Mouse (Mus musculus) embryonic facial prominence, embryonic 11.5 days (tissue): ENCODE measurements at regions not wholly inside any gene's neighbourhood (a gene's known extent, or its start where the extent isn't known, plus 50 kb on each side); places are given as distances from the start of the nearest gene placed in this dataset.
A peak's percentile ranks its signal among the peaks of the same experiment; 100 is the strongest.
"Not testable (repeated sequence)": the region's sequence is repeated elsewhere in the genome, so short reads cannot be mapped to it uniquely, and the experiment has no call there.

Source experiments
- ATAC-seq: fragments of 200-750 bp; cut with Nextera tagmentation; replicated peaks from 2 replicates; pipeline ENCODE4 v1.8.0; 2017; ENCODE audit warnings: low read depth; ENCODE audit not compliant: insufficient number of reproducible peaks, low FRiP score, low TSS enrichment
- DNase-seq: peaks from one replicate; pipeline ENCODE4 v3.0.0-alpha.2; 2015; ENCODE audit warnings: low spot score
- H3K27ac ChIP-seq: fragments of 300-500 bp; sonication (generic); replicated peaks from 2 replicates; pipeline ENCODE4 v1.5.1; 2014; ENCODE audit warnings: mild to moderate bottlenecking, low read depth, low read length, control low read depth
- H3K27me3 ChIP-seq: fragments of 300-500 bp; sonication (generic); 2 replicates; pipeline ENCODE4 v1.6.1; 2014; ENCODE audit warnings: mild to moderate bottlenecking, low read length, moderate library complexity, mixed read lengths; ENCODE audit not compliant: control insufficient read depth, insufficient read depth
- H3K36me3 ChIP-seq: fragments of 300-500 bp; sonication (generic); replicated peaks from 2 replicates; pipeline ENCODE4 v1.6.1; 2014; ENCODE audit warnings: low read depth, mild to moderate bottlenecking, low read length, moderate library complexity, mixed read lengths; ENCODE audit not compliant: control insufficient read depth, insufficient read depth
- H3K4me1 ChIP-seq: fragments of 300-500 bp; sonication (generic); 2 replicates; pipeline ENCODE4 v1.6.1; 2014; ENCODE audit warnings: low read length, mixed read lengths; ENCODE audit not compliant: control insufficient read depth, insufficient read depth
- H3K4me2 ChIP-seq: fragments of 300-500 bp; sonication (generic); 2 replicates; pipeline ENCODE4 v1.6.1; 2014; ENCODE audit warnings: low read depth, mild to moderate bottlenecking, control low read depth, low read length, moderate library complexity
- H3K4me3 ChIP-seq: fragments of 300-500 bp; sonication (generic); 2 replicates; pipeline ENCODE4 v1.5.1; 2014; ENCODE audit warnings: low read depth, low read length, control low read depth
- H3K9ac ChIP-seq: fragments of 300-500 bp; sonication (generic); replicated peaks from 2 replicates; pipeline ENCODE4 v1.6.1; 2014; ENCODE audit warnings: mild to moderate bottlenecking, control low read depth, low read length
- H3K9me3 ChIP-seq: fragments of 300-500 bp; sonication (generic); replicated peaks from 2 replicates; pipeline ENCODE4 v1.6.1; 2016; ENCODE audit warnings: mild to moderate bottlenecking, low read length, inconsistent platforms, mixed read lengths; ENCODE audit not compliant: control insufficient read depth
- WGBS: fragments of 180-500 bp; shearing (Covaris S2); extraction: QIAGEN DNeasy Blood & Tissue Kit; methylation state at CpG from one replicate; pipeline ENCODE4 v1.1.7; 2014; 5-methylcytosine and 5-hydroxymethylcytosine counted together

DNA sequence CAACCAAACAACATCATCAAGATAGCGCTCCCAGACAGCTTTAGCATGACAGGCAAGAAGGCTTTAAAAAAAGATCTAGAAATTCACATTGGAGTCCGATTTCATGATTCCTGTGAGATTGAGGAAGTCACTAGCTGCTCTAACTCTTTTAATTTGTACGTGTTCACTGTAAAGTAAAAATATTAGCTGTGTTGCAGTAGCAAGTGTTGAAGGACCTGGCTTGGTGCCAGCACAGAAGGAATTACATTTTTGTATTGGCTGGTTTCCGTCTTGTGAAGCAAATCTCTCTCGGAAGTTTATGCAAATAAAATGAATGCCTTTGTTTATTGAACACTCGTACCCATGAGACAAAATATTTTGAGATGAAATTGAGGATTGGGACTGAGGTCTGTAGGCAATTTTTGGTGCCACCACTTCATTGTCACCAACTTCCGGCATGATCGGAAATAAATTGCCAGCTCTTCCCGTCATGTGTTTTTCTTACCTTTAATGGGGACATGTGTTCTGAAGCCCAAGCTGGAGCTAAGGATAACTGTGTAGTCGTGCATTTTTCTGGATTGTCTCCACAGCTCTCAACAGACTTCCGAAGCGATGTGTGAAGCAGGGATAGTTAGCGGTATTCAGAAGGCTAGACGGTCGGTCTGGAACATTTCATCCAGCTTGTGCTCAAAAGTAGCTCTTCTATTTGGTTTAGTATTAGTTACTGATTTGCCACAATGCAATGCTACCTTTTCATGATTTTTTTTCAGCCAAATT, 1715.0 kb upstream of the 5930422O12Rik start:
- no peak overlapping the region for H3K4me2 ChIP-seq
- H3K4me3 ChIP-seq, result no peak overlapping the region
- DNase-seq, result no peak
- WGBS, result 88% methylated on average over 15 of the region's 15 CpGs
- H3K36me3 ChIP-seq, result no peaks in the 10 kb centered on the region
- H3K9ac ChIP-seq, result no peak overlapping the region
- ATAC-seq, result no peak
- H3K4me1 ChIP-seq, result no peaks in the 10 kb centered on the region
- no peaks in the 10 kb centered on the region for H3K9me3 ChIP-seq
- no peaks in the 10 kb centered on the region for H3K27me3 ChIP-seq
- H3K27ac ChIP-seq, result no peak overlapping the region

DNA sequence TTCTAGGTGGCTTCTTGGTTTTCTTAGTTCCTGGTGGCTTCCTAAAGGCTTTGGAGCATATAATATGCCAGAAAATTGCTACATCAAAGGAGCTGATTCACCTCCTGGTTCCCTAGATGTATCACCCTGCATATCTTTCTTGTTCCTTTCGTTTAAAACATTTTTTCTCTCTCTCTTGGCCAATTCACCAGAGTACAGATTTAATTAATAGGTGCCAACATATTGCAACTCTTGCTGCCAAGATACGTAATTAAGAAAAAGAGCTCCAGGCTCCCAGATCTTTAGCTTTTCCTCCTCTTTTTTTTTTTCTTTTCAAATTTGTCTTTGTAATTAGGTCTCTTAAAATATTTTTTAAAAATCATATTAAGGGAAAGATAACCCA, 1714.4 kb upstream of the 5930422O12Rik start:
- Histone ChIP-seq H3K9ac (no peak overlapping the region), H3K4me2 (no peak overlapping the region), H3K4me3 (no peak overlapping the region), H3K36me3 (no peaks in the 10 kb centered on the region), H3K4me1 (no peaks in the 10 kb centered on the region), H3K27ac (no peak overlapping the region), H3K9me3 (no peaks in the 10 kb centered on the region), H3K27me3 (no peaks in the 10 kb centered on the region)
- DNase-seq (no peak), ATAC-seq (no peak)
- 72% methylated on average over 2 of the region's 2 CpGs for WGBS

DNA sequence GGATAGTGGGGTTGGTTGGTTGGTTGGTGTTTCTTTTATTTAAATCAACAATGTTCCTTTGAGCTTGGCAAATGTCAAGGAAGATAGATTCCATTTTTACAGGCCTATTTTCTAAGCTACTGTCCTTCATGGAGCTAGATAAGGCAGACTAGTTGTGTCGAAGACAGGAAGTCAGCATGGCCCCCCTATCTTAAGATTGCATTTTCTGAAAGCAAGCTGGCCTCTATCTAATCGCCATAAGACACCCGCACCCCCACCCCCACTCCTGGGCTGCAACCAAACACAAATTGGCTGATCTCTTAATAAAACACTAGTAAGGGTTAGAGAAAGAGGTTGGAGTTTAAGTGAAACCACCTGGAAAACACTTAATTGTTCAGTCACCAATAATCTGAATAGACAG, 1708.5 kb upstream of the 5930422O12Rik start:
- no peak for ATAC-seq
- WGBS, result 39% methylated on average over 3 of the region's 3 CpGs

DNA sequence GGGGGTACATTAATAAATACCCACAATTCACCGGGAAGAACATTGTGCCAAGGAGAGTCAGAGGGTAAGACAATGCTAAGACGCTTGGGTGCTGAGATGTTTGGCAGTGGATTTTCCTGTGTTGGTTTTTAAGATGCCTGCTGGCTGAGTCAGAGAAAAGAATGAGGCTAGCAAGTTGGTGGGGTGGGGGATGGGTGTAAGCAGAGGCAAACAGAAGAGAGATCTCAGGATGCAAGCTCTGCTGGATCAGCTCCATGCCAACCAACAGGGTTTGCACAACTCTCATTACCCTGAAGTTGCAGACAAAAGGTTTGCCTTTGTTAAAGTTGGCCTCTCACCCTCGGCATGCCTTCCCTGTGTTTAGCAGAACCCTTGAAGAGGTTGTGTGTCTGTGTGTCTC, 1707.9 kb upstream of the 5930422O12Rik start:
- no peak overlapping the region for H3K27ac ChIP-seq
- DNase-seq, result no peak

More for the DNA sequence above, 1708.5 kb upstream of the 5930422O12Rik start:
- no peaks in the 10 kb centered on the region for H3K4me1 ChIP-seq
- H3K27me3 ChIP-seq, result no peaks in the 10 kb centered on the region
- H3K4me2 ChIP-seq, result no peak overlapping the region
- H3K27ac ChIP-seq, result no peak overlapping the region
- no peaks in the 10 kb centered on the region for H3K36me3 ChIP-seq
- H3K9me3 ChIP-seq, result no peaks in the 10 kb centered on the region
- no peak overlapping the region for H3K4me3 ChIP-seq
- no peak overlapping the region for H3K9ac ChIP-seq
- peak; percentile 8 for DNase-seq

DNA sequence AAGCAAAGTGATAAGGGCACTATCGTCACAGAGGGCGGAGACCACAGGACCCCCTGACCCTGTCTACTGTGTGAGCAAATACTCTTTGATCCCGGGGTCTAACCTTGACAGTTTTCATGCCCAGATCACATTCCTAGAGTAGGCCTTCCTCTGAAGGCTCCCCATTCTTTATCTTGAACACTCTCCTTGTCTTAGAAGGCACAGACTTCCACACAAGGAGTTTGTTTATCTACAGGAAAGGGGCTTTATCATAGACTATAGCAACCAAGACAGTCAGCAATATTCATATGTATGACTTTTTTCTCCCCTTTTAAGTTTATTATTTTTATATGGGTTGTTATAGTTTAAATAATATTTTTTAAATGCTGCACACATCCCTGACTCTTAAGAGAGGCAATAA, 1703.1 kb upstream of the 5930422O12Rik start:
- 68% methylated on average over 3 of the region's 3 CpGs for WGBS
- DNase-seq, result no peak

More for the DNA sequence above, 1707.9 kb upstream of the 5930422O12Rik start:
- WGBS, result 33% methylated on average over 3 of the region's 3 CpGs
- no peak for ATAC-seq
- Histone ChIP-seq H3K9me3 (no peaks in the 10 kb centered on the region), H3K36me3 (no peaks in the 10 kb centered on the region), H3K4me3 (no peak overlapping the region), H3K4me2 (no peak overlapping the region), H3K27me3 (no peaks in the 10 kb centered on the region), H3K9ac (no peak overlapping the region), H3K4me1 (no peaks in the 10 kb centered on the region)

DNA sequence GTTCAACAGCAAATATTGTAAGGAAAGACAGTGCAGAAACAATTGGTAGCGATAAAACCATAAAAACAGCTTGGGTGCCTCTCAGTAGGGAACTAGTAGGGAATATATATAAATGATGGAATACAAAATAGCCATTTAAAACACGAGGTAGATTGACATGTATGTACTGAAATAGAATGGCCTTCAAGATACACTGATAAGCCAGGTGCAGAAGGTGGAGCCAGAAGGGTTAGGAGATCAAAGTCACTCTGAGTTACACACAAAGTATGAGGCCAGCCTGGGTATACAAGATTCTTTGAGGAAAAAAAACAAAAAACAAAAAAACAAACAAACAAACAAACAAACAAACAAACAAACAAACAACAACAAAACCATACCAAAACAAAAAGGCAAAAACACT, 1692.9 kb upstream of the 5930422O12Rik start:
- DNase-seq (no peak), ATAC-seq (no peak)
- H3K9ac ChIP-seq, result no peak overlapping the region
- H3K4me3 ChIP-seq, result no peak overlapping the region
- H3K4me1 ChIP-seq, result no peaks in the 10 kb centered on the region
- H3K9me3 ChIP-seq, result no peaks in the 10 kb centered on the region
- no peaks in the 10 kb centered on the region for H3K27me3 ChIP-seq
- H3K27ac ChIP-seq, result no peak overlapping the region
- 83% methylated on average over 2 of the region's 2 CpGs for whole genome bisulfite sequencing
- no peaks in the 10 kb centered on the region for H3K36me3 ChIP-seq
- no peak overlapping the region for H3K4me2 ChIP-seq

More for the DNA sequence above, 1703.1 kb upstream of the 5930422O12Rik start:
- ATAC-seq, result no peak
- H3K27me3 ChIP-seq, result no peaks in the 10 kb centered on the region
- H3K4me1 ChIP-seq, result no peaks in the 10 kb centered on the region
- no peak overlapping the region for H3K4me3 ChIP-seq
- H3K36me3 ChIP-seq, result no peaks in the 10 kb centered on the region
- H3K9me3 ChIP-seq, result no peaks in the 10 kb centered on the region
- H3K27ac ChIP-seq, result no peak overlapping the region
- no peak overlapping the region for H3K4me2 ChIP-seq
- H3K9ac ChIP-seq, result no peak overlapping the region

DNA sequence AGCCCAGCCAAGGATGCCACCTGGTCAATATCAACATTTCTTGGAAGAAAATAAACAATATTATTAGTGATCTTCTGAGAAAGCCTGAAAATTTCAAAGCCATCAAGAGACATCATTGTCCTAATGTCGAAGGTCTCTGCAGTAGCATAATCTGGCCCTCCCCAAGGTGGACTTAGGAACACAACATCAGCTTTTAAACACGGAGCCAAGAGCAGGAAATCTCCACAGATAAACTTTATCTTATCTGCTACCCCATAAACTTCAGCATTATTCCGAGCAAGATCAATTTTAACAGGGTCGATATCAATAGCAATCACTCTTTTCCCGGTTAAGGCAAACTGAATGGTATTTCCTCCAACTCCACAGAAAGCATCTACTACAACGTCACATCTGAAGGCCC, 1691.2 kb upstream of the 5930422O12Rik start:
- not testable (repeated sequence) for H3K4me2 ChIP-seq, H3K4me3 ChIP-seq, H3K4me1 ChIP-seq, ATAC-seq, H3K9me3 ChIP-seq, H3K9ac ChIP-seq, H3K27me3 ChIP-seq, H3K36me3 ChIP-seq, H3K27ac ChIP-seq, DNase-seq
- 89% methylated on average over 6 of the region's 6 CpGs for WGBS

DNA sequence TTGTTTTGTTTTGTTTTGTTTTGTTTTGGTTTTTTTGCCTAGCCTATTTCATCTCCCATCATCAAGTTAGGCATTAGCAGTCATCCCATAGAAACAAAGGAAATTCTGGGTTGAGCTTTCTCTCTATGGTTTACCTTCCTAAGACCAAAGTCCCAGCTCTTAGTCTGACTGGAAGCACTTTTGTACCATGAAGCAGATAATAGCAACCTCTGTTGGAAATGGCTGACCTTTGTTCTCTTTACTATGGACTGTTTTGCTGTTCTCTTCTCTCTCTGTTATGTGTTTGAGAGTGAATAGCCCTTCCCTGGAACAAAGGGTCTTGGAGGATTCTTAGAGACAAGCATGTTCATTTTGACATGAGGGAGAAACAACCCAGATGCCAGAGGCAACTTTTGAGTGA, 1681.7 kb upstream of the 5930422O12Rik start:
- Histone ChIP-seq H3K27ac (no peak overlapping the region), H3K9me3 (no peaks in the 10 kb centered on the region)
- no peak for DNase-seq

More for the DNA sequence above, 1681.7 kb upstream of the 5930422O12Rik start:
- H3K4me1 ChIP-seq, result no peaks in the 10 kb centered on the region
- no peak for ATAC-seq
- no peaks in the 10 kb centered on the region for H3K36me3 ChIP-seq
- no peaks in the 10 kb centered on the region for H3K27me3 ChIP-seq
- no peak overlapping the region for H3K4me3 ChIP-seq
- H3K9ac ChIP-seq, result no peak overlapping the region
- no peak overlapping the region for H3K4me2 ChIP-seq
